Mouse (Mus musculus): ENCODE data around the gene Foxn1. TPM values are rescaled to one million over a fixed set of nuclear protein-coding genes. Genes with fewer than 3 reads are reported as not detected.

The Foxn1 gene
- polyA plus RNA-seq, 1 experiment from 2014 or later, result not detected

- Histone ChIP-seq H3K27me3 (ENCODE audit: control insufficient read depth, insufficient read depth, low read length) (no peaks in the 10 kb centered on the region), H3K36me3 (ENCODE audit: control insufficient read depth, insufficient read depth, low read length) (no peaks in the 10 kb centered on the region), H3K27ac (ENCODE audit: low read depth, low read length) (no peak overlapping the region), H3K4me3 (ENCODE audit: low read depth, low read length) (no peak overlapping the region), H3K9me3 (ENCODE audit: control insufficient read depth, low read length) (no peaks in the 10 kb centered on the region), H3K4me1 (ENCODE audit: control insufficient read depth, insufficient read depth, low read length) (peaks cover 3% of the 10 kb centered on the region; the same call in 1 of the 2 replicates), H3K4me2 (no peak overlapping the region), H3K9ac (ENCODE audit: low read length) (no peak overlapping the region)
- DNase-seq (ENCODE audit: low spot score, missing footprints) (no peak), ATAC-seq (ENCODE audit: low FRiP score) (no peak)
- 77% methylated on average over 6 of the region's 6 CpGs for WGBS
Measured at GRCm38 (mm10) chr11:78402062-78402461, 15.7 kb upstream of the Foxn1 start.

GRCm38 (mm10) chr11:78401469-78401868, 15.1 kb upstream of the Foxn1 start:
- ATAC-seq (ENCODE audit: low FRiP score) (no peak), DNase-seq (ENCODE audit: low spot score, missing footprints) (no peak)
- WGBS, result 77% methylated on average over 3 of the region's 3 CpGs
- Histone ChIP-seq H3K4me1 (ENCODE audit: control insufficient read depth, insufficient read depth, low read length) (peaks cover 3% of the 10 kb centered on the region; the same call in 1 of the 2 replicates), H3K4me3 (ENCODE audit: low read depth, low read length) (no peak overlapping the region), H3K9ac (ENCODE audit: low read length) (no peak overlapping the region), H3K9me3 (ENCODE audit: control insufficient read depth, low read length) (no peaks in the 10 kb centered on the region), H3K27ac (ENCODE audit: low read depth, low read length) (no peak overlapping the region), H3K4me2 (no peak overlapping the region), H3K27me3 (ENCODE audit: control insufficient read depth, insufficient read depth, low read length) (no peaks in the 10 kb centered on the region), H3K36me3 (ENCODE audit: control insufficient read depth, insufficient read depth, low read length) (no peaks in the 10 kb centered on the region)

- Histone ChIP-seq H3K27me3 (ENCODE audit: control insufficient read depth, insufficient read depth, low read length) (no peaks in the 10 kb centered on the region), H3K4me1 (ENCODE audit: control insufficient read depth, insufficient read depth, low read length) (peaks cover 3% of the 10 kb centered on the region; the same call in 1 of the 2 replicates), H3K4me3 (ENCODE audit: low read depth, low read length) (no peak overlapping the region), H3K27ac (ENCODE audit: low read depth, low read length) (no peak overlapping the region), H3K9ac (ENCODE audit: low read length) (no peak overlapping the region), H3K9me3 (ENCODE audit: control insufficient read depth, low read length) (no peaks in the 10 kb centered on the region), H3K36me3 (ENCODE audit: control insufficient read depth, insufficient read depth, low read length) (no peaks in the 10 kb centered on the region), H3K4me2 (no peak overlapping the region)
- 60% methylated on average over 3 of the region's 3 CpGs for WGBS
- DNase-seq (ENCODE audit: low spot score, missing footprints) (no peak), ATAC-seq (ENCODE audit: low FRiP score) (no peak)
Measured at GRCm38 (mm10) chr11:78400936-78401335, 14.6 kb upstream of the Foxn1 start.

- Histone ChIP-seq H3K27ac (ENCODE audit: low read depth, low read length) (no peak overlapping the region), H3K4me2 (no peak overlapping the region), H3K27me3 (ENCODE audit: control insufficient read depth, insufficient read depth, low read length) (no peaks in the 10 kb centered on the region), H3K4me3 (ENCODE audit: low read depth, low read length) (no peak overlapping the region), H3K9ac (ENCODE audit: low read length) (no peak overlapping the region), H3K9me3 (ENCODE audit: control insufficient read depth, low read length) (no peaks in the 10 kb centered on the region), H3K4me1 (ENCODE audit: control insufficient read depth, insufficient read depth, low read length) (peaks cover 3% of the 10 kb centered on the region; the same call in 1 of the 2 replicates), H3K36me3 (ENCODE audit: control insufficient read depth, insufficient read depth, low read length) (no peaks in the 10 kb centered on the region)
- no peak for ATAC-seq (ENCODE audit: low FRiP score)
- peak; percentile 98 for DNase-seq (ENCODE audit: low spot score, missing footprints)
- WGBS, result 21% methylated on average over 8 of the region's 8 CpGs
Measured at GRCm38 (mm10) chr11:78399680-78400079, 13.3 kb upstream of the Foxn1 start.

- no peak for ATAC-seq (ENCODE audit: low FRiP score)
- Histone ChIP-seq H3K4me2 (no peak overlapping the region), H3K27ac (ENCODE audit: low read depth, low read length) (no peak overlapping the region), H3K9ac (ENCODE audit: low read length) (no peak overlapping the region), H3K36me3 (ENCODE audit: control insufficient read depth, insufficient read depth, low read length) (no peaks in the 10 kb centered on the region), H3K9me3 (ENCODE audit: control insufficient read depth, low read length) (no peaks in the 10 kb centered on the region), H3K27me3 (ENCODE audit: control insufficient read depth, insufficient read depth, low read length) (no peaks in the 10 kb centered on the region), H3K4me1 (ENCODE audit: control insufficient read depth, insufficient read depth, low read length) (peaks cover 3% of the 10 kb centered on the region; the same call in 1 of the 2 replicates), H3K4me3 (ENCODE audit: low read depth, low read length) (no peak overlapping the region)
- WGBS, result 62% methylated on average over 6 of the region's 6 CpGs
- DNase-seq (ENCODE audit: low spot score, missing footprints), result peak; percentile 70
Measured at GRCm38 (mm10) chr11:78398212-78398611, 11.9 kb upstream of the Foxn1 start.

- H3K4me1 ChIP-seq (ENCODE audit: control insufficient read depth, insufficient read depth, low read length), result peaks cover 3% of the 10 kb centered on the region; the same call in 1 of the 2 replicates
- DNase-seq (ENCODE audit: low spot score, missing footprints) (peak; percentile 95), ATAC-seq (ENCODE audit: low FRiP score) (peak; percentile 63)
- H3K36me3 ChIP-seq (ENCODE audit: control insufficient read depth, insufficient read depth, low read length), result no peaks in the 10 kb centered on the region
- WGBS, result 8% methylated on average over 18 of the region's 18 CpGs
- peak overlapping the region; percentile 48 for H3K4me2 ChIP-seq
- peak overlapping the region; percentile 14; the same call in 1 of the 2 replicates for H3K4me3 ChIP-seq (ENCODE audit: low read depth, low read length)
- H3K27ac ChIP-seq (ENCODE audit: low read depth, low read length), result no peak overlapping the region
- peak overlapping the region; percentile 55 for H3K9ac ChIP-seq (ENCODE audit: low read length)
- H3K9me3 ChIP-seq (ENCODE audit: control insufficient read depth, low read length), result no peaks in the 10 kb centered on the region
- H3K27me3 ChIP-seq (ENCODE audit: control insufficient read depth, insufficient read depth, low read length), result no peaks in the 10 kb centered on the region
Measured at GRCm38 (mm10) chr11:78397397-78397796, 11.0 kb upstream of the Foxn1 start.

- H3K4me3 ChIP-seq (ENCODE audit: low read depth, low read length), result peak overlapping the region; percentile 14; the same call in 1 of the 2 replicates
Measured at GRCm38 (mm10) chr11:78396950-78397349, 10.6 kb upstream of the Foxn1 start.

GRCm38 (mm10) chr11:78392728-78393127, 6.4 kb upstream of the Foxn1 start:
- DNase-seq (ENCODE audit: low spot score, missing footprints), result no peak
- WGBS, result 86% methylated on average over 3 of the region's 3 CpGs

More at GRCm38 (mm10) chr11:78396950-78397349, 10.6 kb upstream of the Foxn1 start:
- Histone ChIP-seq H3K4me1 (ENCODE audit: control insufficient read depth, insufficient read depth, low read length) (peaks cover 3% of the 10 kb centered on the region; the same call in 1 of the 2 replicates), H3K9ac (ENCODE audit: low read length) (peak overlapping the region; percentile 55), H3K27me3 (ENCODE audit: control insufficient read depth, insufficient read depth, low read length) (no peaks in the 10 kb centered on the region), H3K4me2 (peak overlapping the region; percentile 48), H3K27ac (ENCODE audit: low read depth, low read length) (no peak overlapping the region), H3K9me3 (ENCODE audit: control insufficient read depth, low read length) (no peaks in the 10 kb centered on the region), H3K36me3 (ENCODE audit: control insufficient read depth, insufficient read depth, low read length) (no peaks in the 10 kb centered on the region)
- no peak for ATAC-seq (ENCODE audit: low FRiP score)
- peak; percentile 84 for DNase-seq (ENCODE audit: low spot score, missing footprints)
- 41% methylated on average over 11 of the region's 11 CpGs for WGBS

GRCm38 (mm10) chr11:78385776-78386175, 582 bp downstream of the Foxn1 start:
- ATAC-seq (ENCODE audit: low FRiP score) (no peak), DNase-seq (ENCODE audit: low spot score, missing footprints) (no peak)
- WGBS, result 87% methylated on average over 10 of the region's 10 CpGs
- Histone ChIP-seq H3K9me3 (ENCODE audit: control insufficient read depth, low read length) (no peaks in the 10 kb centered on the region), H3K4me1 (ENCODE audit: control insufficient read depth, insufficient read depth, low read length) (no peaks in the 10 kb centered on the region), H3K27ac (ENCODE audit: low read depth, low read length) (no peak overlapping the region), H3K4me2 (no peak overlapping the region), H3K36me3 (ENCODE audit: control insufficient read depth, insufficient read depth, low read length) (no peaks in the 10 kb centered on the region), H3K4me3 (ENCODE audit: low read depth, low read length) (no peak overlapping the region), H3K9ac (ENCODE audit: low read length) (no peak overlapping the region), H3K27me3 (ENCODE audit: control insufficient read depth, insufficient read depth, low read length) (no peaks in the 10 kb centered on the region)

More at GRCm38 (mm10) chr11:78392728-78393127, 6.4 kb upstream of the Foxn1 start:
- Histone ChIP-seq H3K27me3 (ENCODE audit: control insufficient read depth, insufficient read depth, low read length) (no peaks in the 10 kb centered on the region), H3K36me3 (ENCODE audit: control insufficient read depth, insufficient read depth, low read length) (no peaks in the 10 kb centered on the region), H3K9me3 (ENCODE audit: control insufficient read depth, low read length) (no peaks in the 10 kb centered on the region), H3K4me3 (ENCODE audit: low read depth, low read length) (no peak overlapping the region), H3K9ac (ENCODE audit: low read length) (no peak overlapping the region), H3K4me1 (ENCODE audit: control insufficient read depth, insufficient read depth, low read length) (peaks cover 3% of the 10 kb centered on the region; the same call in 1 of the 2 replicates), H3K4me2 (no peak overlapping the region), H3K27ac (ENCODE audit: low read depth, low read length) (no peak overlapping the region)
- no peak for ATAC-seq (ENCODE audit: low FRiP score)
